Mouse (Mus musculus): ENCODE results near the gene Rplp1. TPM values are rescaled to one million over a fixed set of nuclear protein-coding genes. Genes with fewer than 3 reads are reported as not detected.

Rplp1 gene
- polyA plus RNA-seq (2015; fragmentation: Nextera tagmentation; extraction: Ambion mirVana), result 1,591 and 1,650 TPM in 2 replicates

DNA sequence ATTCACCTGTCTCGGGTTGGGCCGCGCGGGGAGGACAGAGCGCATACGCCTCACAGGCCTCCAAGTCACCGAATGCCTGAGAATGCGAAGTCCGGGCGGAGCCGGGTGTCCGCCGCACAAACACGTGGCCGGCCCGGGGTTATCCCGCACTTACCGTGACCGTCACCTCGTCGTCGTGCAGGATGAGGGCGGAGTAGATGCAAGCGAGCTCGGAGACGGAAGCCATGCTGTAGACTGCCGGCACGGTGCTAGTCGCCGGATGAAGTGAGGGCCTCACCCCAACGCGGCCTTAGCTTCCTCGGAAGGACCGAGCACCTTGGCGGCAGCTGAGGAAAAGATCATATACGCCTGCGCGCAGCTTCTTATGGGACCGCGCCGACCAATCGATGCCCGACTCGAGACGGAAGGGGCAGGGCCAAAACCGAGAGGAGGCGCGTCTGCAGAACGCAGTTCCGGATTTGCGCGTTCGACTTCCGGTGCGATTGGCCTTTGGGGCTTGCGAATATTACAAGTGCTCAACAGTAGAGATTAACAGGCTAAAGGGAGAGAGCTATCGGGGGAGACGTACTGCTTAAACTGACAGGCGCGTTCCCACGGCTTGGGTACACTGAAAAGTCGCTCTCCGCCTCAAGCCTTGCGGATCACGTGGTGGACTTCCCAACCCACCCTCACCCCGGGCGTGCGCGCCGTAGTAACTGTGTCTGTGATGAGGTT is at the start of gene Rplp1:
TSS of gene Rplp1 (minus strand) at position 340 of the 714 bp plus-strand sequence.
- WGBS, result under 1% methylated on average over 70 of the region's 70 CpGs
- peak within 1 kb of the TSS; percentile 77 for H3K4me2 ChIP-seq (replicated peaks)
- no peaks in the 10 kb centered on the region for H3K9me3 ChIP-seq (replicated peaks)
- ATAC-seq (ENCODE audit: insufficient number of reproducible peaks, low FRiP score, low TSS enrichment, low read depth), result peak; percentile 96
- H3K4me3 ChIP-seq (replicated peaks), result peak within 1 kb of the TSS; percentile 84
- peak within 1 kb of the TSS; percentile 98 for H3K27ac ChIP-seq (replicated peaks)
- H3K9ac ChIP-seq, result peak within 1 kb of the TSS; percentile 78
- H3K36me3 ChIP-seq, result peaks cover 43% of the 10 kb centered on the region
- H3K4me1 ChIP-seq, result peaks cover 16% of the 10 kb centered on the region
- no peaks in the 10 kb centered on the region for H3K27me3 ChIP-seq

DNA sequence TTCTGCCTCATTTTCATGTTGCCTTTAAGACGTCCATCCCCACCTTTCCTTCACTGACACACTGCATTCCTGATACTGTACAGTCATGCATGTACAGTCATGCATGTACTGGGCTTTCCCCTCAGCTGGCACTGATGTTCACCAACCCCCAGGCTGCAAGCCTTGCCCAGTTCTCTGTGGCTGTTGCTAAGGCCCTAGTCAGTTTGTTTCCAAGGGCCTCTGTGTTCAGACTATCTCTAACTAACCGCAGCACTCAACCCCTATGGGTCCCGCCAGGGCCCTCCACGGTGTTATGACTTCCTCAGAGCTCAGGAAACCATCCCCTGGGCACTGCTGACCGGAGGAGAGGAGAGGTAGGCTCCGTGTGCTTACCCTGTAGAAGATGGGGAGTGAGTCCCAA is 49.0 kb upstream of the Rplp1 start:
- 60% methylated on average over 6 of the region's 6 CpGs for WGBS
- H3K4me3 ChIP-seq (replicated peaks), result no peak overlapping the region
- H3K27ac ChIP-seq (replicated peaks), result no peak overlapping the region
- H3K27me3 ChIP-seq, result no peaks in the 10 kb centered on the region
- H3K4me2 ChIP-seq (replicated peaks), result no peak overlapping the region
- H3K36me3 ChIP-seq, result no peaks in the 10 kb centered on the region
- H3K4me1 ChIP-seq, result peaks cover 15% of the 10 kb centered on the region
- H3K9ac ChIP-seq, result no peak overlapping the region
- no peak for ATAC-seq (ENCODE audit: insufficient number of reproducible peaks, low FRiP score, low TSS enrichment, low read depth)
- no peaks in the 10 kb centered on the region for H3K9me3 ChIP-seq (replicated peaks)

DNA sequence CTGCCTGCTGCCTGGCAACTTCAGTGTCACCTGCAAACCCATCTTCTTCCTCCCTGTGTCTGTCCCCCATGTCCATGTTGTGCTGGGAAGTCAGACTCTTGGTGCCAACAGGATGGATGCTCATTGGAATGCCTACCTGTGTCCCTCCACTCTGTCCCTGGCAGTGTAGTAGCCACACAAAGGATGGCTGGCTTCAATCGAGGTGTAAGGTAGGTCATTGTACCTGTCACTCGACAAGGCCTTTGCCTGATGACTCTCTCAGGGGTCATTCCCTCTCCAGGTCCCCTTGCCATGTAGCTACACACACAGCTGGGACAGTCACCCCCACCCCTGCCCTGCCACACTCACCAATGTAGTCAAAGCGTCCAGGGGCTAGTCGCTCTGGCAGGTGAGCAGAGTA is 46.8 kb upstream of the Rplp1 start:
- ATAC-seq (ENCODE audit: insufficient number of reproducible peaks, low FRiP score, low TSS enrichment, low read depth), result no peak

DNA sequence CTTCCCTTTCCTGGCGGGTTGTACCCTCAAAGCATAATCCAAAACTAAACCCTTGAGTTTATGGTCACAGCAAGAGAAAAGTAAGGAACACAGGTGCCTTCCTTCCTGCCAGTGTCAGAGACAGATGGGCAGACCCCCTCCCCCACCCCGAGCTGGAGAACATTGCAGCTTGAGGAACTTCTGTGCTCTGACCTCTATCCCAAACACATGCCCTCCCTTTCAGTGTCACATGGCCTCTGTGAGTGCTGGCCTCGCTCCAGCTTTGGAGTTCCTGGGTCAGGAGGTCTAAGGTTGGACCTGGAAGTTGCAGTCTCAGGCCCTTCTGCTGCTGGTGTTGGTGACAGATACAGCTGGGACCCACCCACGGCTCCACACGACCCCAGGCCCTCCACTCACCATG is 46.4 kb upstream of the Rplp1 start:
- Histone ChIP-seq H3K4me3 (replicated peaks) (no peak overlapping the region), H3K4me1 (peaks cover 11% of the 10 kb centered on the region), H3K9me3 (replicated peaks) (no peaks in the 10 kb centered on the region), H3K9ac (no peak overlapping the region), H3K27ac (replicated peaks) (no peak overlapping the region), H3K4me2 (replicated peaks) (no peak overlapping the region), H3K27me3 (no peaks in the 10 kb centered on the region), H3K36me3 (no peaks in the 10 kb centered on the region)
- 45% methylated on average over 5 of the region's 5 CpGs for WGBS
- no peak for ATAC-seq (ENCODE audit: insufficient number of reproducible peaks, low FRiP score, low TSS enrichment, low read depth)

More for the DNA sequence above, 46.8 kb upstream of the Rplp1 start:
- H3K27me3 ChIP-seq, result no peaks in the 10 kb centered on the region
- H3K4me3 ChIP-seq (replicated peaks), result no peak overlapping the region
- H3K9me3 ChIP-seq (replicated peaks), result no peaks in the 10 kb centered on the region
- no peak overlapping the region for H3K4me2 ChIP-seq (replicated peaks)
- no peak overlapping the region for H3K9ac ChIP-seq
- peaks cover 15% of the 10 kb centered on the region for H3K4me1 ChIP-seq
- H3K27ac ChIP-seq (replicated peaks), result no peak overlapping the region
- 79% methylated on average over 4 of the region's 4 CpGs for WGBS
- no peaks in the 10 kb centered on the region for H3K36me3 ChIP-seq

DNA sequence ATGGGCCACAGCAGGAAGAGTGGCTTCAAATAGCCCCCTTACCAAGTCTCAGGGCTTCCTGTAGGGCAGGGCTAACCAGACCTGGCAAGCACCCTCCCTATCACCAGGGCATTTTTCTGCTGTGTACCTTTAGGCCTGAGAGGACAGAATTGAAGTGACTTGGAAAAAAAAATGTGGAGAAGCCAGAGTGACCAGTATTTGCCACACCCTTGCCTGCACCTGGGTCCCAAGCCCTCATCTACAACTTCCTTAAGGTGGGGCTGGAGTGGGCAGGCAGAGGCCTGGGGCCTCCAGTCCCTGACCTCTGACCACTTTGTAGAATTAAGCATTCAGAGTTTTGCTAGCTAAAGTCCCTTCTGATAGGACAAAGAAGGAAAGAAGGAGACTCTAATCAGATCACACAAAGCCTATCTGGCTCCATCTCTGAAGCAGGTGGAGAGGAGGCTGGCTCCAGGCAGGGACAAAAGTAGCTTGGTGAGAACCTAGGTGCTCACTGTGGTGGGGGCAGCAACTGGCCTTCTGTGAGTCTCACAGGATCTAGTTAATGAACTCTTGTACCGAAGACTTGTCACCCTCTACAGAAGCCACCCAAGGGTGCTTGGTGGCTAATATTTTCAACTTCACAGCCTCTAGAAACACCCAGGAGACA is 45.7 kb upstream of the Rplp1 start:
- H3K4me1 ChIP-seq, result peaks cover 5% of the 10 kb centered on the region; the same call in 1 of the 2 replicates
- no peak overlapping the region for H3K9ac ChIP-seq
- no peaks in the 10 kb centered on the region for H3K9me3 ChIP-seq (replicated peaks)
- no peak overlapping the region for H3K4me2 ChIP-seq (replicated peaks)
- no peaks in the 10 kb centered on the region for H3K27me3 ChIP-seq
- H3K36me3 ChIP-seq, result no peaks in the 10 kb centered on the region
- no peak overlapping the region for H3K27ac ChIP-seq (replicated peaks)
- no peak overlapping the region for H3K4me3 ChIP-seq (replicated peaks)
- 86% methylated on average over 1 of the region's 1 CpGs for WGBS
- ATAC-seq (ENCODE audit: insufficient number of reproducible peaks, low FRiP score, low TSS enrichment, low read depth), result no peak

DNA sequence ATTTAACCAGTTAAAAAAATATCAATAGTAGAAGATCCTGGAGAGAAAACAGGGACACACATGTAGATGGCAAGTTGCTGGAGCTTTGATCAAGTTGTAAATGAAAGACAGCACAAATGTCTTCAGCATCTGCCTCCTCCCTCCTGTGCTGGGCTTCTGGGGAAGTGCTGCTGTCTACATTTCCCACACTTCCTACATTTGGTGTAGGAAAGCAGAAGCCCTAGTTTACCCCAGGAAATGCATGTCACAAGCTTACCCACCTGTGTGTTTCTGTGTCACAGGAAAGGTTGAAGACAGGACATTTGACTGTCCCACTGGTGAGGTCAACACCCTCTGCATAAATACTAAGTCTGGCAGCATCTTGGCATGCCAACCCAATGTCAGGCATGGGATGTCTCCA is 40.4 kb upstream of the Rplp1 start:
- H3K9me3 ChIP-seq (replicated peaks), result no peaks in the 10 kb centered on the region
- no peak for ATAC-seq (ENCODE audit: insufficient number of reproducible peaks, low FRiP score, low TSS enrichment, low read depth)
- H3K4me3 ChIP-seq (replicated peaks), result no peak overlapping the region
- H3K9ac ChIP-seq, result no peak overlapping the region
- H3K27me3 ChIP-seq, result no peaks in the 10 kb centered on the region
- no peak overlapping the region for H3K27ac ChIP-seq (replicated peaks)
- H3K4me1 ChIP-seq, result no peaks in the 10 kb centered on the region
- H3K4me2 ChIP-seq (replicated peaks), result no peak overlapping the region
- no peaks in the 10 kb centered on the region for H3K36me3 ChIP-seq

DNA sequence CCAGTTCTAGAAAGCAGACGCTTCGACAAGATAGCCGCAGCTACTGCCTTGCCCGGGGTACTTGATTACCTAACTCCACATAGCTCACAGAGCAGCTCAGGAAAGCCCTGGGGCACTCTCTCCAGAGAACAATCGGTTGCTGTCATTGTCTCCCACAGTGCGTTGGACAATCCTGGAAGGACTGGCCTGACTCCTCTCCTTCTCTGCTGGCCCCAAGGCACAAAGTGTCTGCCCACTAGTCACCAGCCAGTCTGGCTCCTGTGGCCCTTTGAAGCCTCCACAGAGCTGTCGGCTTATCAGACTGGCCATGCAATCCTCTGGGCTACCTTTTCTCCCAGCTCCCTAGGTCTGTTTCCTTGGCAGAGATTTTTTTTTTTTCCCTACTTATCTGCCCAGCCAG is 37.9 kb upstream of the Rplp1 start:
- no peak overlapping the region for H3K9ac ChIP-seq
- WGBS, result 32% methylated on average over 7 of the region's 7 CpGs

DNA sequence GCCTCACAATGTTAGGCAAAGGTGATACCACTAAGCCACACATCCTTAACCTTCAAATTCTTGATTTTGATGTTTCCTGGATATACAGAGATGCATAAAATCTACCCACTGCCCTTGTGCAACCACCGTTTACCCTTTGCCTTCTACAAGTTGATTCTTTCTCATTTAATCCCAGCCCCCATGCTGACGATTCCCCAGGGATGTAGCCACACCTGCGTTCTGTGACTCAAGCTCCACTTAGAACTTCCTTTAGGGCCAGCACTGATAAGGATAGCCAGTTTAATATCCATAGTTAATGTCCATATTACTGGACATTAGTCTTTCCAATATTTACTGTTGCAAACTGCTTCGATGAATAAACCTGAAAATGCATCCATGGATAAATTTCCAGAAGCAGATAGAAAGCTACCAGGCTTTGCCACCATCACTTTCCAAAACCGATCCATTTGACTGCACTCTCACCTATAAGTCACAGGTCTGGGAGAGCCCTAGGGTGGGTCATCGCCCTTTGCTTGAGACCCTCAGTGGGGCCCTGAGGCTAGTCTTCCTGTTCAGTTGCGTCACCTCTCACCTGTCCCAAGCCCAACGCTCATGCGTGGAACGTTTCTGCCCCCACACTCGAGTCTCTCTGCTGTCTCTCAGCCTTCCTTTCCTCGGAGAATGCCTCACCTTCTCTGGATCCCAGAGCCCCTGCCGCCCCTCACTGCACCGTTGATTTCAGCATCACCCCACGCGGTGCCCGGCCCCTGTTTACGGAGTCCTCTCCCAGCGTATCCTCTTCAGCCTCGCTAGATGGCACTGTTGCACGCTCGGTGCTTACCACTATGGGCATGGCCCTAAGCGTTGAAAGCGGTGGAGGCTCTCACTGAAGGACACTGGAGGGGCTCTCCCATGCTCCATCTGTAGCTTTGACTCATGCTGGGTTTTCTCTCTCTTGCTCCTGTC is 33.3 kb upstream of the Rplp1 start:
- peak; percentile 76 for ATAC-seq (ENCODE audit: insufficient number of reproducible peaks, low FRiP score, low TSS enrichment, low read depth)
- no peaks in the 10 kb centered on the region for H3K9me3 ChIP-seq (replicated peaks)
- no peaks in the 10 kb centered on the region; the same call in 1 of the 2 replicates for H3K36me3 ChIP-seq
- H3K9ac ChIP-seq, result no peak overlapping the region; the same call in 1 of the 2 replicates
- H3K4me1 ChIP-seq, result peaks cover 16% of the 10 kb centered on the region; the same call in 1 of the 2 replicates
- no peaks in the 10 kb centered on the region for H3K27me3 ChIP-seq
- WGBS, result 5% methylated on average over 24 of the region's 24 CpGs
- peak overlapping the region; percentile 99 for H3K4me2 ChIP-seq (replicated peaks)
- peak overlapping the region; percentile 82 for H3K4me3 ChIP-seq (replicated peaks)
- H3K27ac ChIP-seq (replicated peaks), result 0 out of 2 replicates have a peak overlapping the region, but pooled peaks have one; percentile 44

More for the DNA sequence above, 37.9 kb upstream of the Rplp1 start:
- Histone ChIP-seq H3K27ac (replicated peaks) (no peak overlapping the region), H3K9me3 (replicated peaks) (no peaks in the 10 kb centered on the region), H3K4me1 (peaks cover 9% of the 10 kb centered on the region; the same call in 1 of the 2 replicates), H3K4me2 (replicated peaks) (no peak overlapping the region), H3K27me3 (no peaks in the 10 kb centered on the region), H3K36me3 (no peaks in the 10 kb centered on the region), H3K4me3 (replicated peaks) (no peak overlapping the region)
- ATAC-seq (ENCODE audit: insufficient number of reproducible peaks, low FRiP score, low TSS enrichment, low read depth), result no peak

DNA sequence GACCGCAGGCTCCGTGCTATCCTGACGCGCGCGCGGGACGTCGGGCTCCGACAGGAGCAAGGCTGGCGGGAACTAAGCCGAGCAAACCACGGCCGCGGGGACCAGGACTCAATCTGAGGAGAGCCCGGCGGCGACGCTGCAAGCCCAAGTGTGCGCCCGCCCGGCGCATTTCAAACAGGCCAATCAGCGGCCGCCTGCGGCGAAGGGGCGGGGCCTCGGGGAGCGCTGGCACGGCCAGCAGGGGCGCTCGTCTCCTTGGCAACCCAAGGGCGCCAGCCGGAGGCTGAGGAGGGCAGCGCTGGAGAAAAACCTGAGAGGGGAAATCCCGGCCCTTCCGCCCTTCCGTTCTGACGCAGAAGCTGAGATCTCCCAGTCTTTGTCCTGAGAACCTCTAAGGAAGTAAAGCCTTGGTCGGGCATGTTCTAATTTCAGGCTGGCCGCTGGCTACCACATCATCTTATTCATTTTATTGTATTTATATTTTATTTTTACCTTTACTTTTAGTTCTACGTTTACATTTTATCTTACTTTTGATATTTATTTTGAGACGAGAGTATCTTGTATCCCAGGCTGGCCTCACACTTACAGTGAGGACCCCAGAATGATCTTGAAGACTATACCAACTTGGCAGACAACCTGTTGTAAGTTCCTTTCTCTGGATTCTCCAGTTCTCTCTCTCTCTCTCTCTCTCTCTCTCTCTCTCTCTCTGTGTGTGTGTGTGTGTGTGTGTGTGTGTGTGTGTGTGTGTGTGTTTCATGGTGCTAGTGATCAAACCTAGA is 32.5 kb upstream of the Rplp1 start, which contains the start of gene Kif23:
TSS of gene Kif23 (minus strand) at position 152 of the 779 bp plus-strand sequence.
- H3K4me2 ChIP-seq (replicated peaks), result peak within 1 kb of the TSS; percentile 99
- H3K27me3 ChIP-seq, result no peaks in the 10 kb centered on the region
- H3K9me3 ChIP-seq (replicated peaks), result no peaks in the 10 kb centered on the region
- H3K9ac ChIP-seq, result peak within 1 kb of the TSS; percentile 73
- ATAC-seq (ENCODE audit: insufficient number of reproducible peaks, low FRiP score, low TSS enrichment, low read depth), result peak; percentile 95
- H3K4me3 ChIP-seq (replicated peaks), result peak within 1 kb of the TSS; percentile 82
- H3K36me3 ChIP-seq, result no peaks in the 10 kb centered on the region; the same call in 1 of the 2 replicates
- WGBS, result under 1% methylated on average over 44 of the region's 44 CpGs
- peak within 1 kb of the TSS; percentile 58; the same call in 1 of the 2 replicates for H3K27ac ChIP-seq (replicated peaks)
- H3K4me1 ChIP-seq, result peaks cover 16% of the 10 kb centered on the region; the same call in 1 of the 2 replicates

DNA sequence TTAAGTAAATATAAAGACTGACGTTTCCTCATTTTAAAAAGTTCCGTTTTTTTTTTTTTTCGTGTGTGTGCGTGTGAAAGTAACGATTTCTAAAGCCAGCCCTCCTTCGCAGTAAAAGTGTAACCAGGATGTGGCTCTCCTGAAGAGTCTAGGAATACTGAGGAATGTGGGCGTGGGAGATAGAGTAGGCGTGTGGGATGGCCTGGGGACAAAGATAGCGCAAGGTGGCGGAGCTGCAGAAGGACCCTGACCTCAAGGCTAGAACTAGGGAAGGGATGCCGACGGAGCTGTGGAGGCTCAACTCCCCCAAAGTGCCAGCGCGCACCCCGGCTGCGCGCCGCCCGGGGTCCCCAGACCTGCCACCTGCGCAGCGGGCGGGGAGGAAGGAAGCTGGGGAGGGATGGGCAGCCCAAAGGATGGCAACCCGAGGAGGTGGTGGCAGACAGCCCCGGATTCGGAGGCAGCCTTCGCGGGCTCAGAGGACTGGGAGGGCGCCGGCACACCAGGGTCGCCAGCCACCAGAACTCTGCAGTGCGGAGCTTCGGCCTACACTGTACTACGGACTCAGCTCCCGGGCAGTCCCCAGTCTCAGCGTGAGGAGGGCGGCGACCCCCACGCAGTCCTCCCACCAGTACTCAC is 31.8 kb upstream of the Rplp1 start:
- Histone ChIP-seq H3K4me3 (replicated peaks) (peak overlapping the region; percentile 82), H3K9ac (peak overlapping the region; percentile 73), H3K4me1 (peaks cover 16% of the 10 kb centered on the region; the same call in 1 of the 2 replicates), H3K4me2 (replicated peaks) (peak overlapping the region; percentile 99), H3K9me3 (replicated peaks) (no peaks in the 10 kb centered on the region), H3K27ac (replicated peaks) (peak overlapping the region; percentile 58; the same call in 1 of the 2 replicates), H3K27me3 (no peaks in the 10 kb centered on the region), H3K36me3 (peaks cover 3% of the 10 kb centered on the region)
- peak; percentile 82 for ATAC-seq (ENCODE audit: insufficient number of reproducible peaks, low FRiP score, low TSS enrichment, low read depth)
- WGBS, result under 1% methylated on average over 37 of the region's 38 CpGs

Measured in embryonic facial prominence, embryonic 15.5 days (tissue).